Mouse (Mus musculus) midbrain, embryonic 15.5 days (tissue): ENCODE measurements around the gene Ccn2. TPM values are rescaled to one million over a fixed set of nuclear protein-coding genes. Genes with fewer than 3 reads are reported as not detected.

Experiments used
- ATAC-seq: fragments of 200-750 bp; cut with Nextera tagmentation; replicated peaks from 2 replicates; pipeline ENCODE4 v1.8.0; 2017; ENCODE audit warnings: moderate TSS enrichment
- H3K27ac ChIP-seq: fragments of 300-500 bp; sonication (generic); 2 replicates; pipeline ENCODE4 v1.5.1; 2015; ENCODE audit warnings: mild to moderate bottlenecking, inconsistent platforms
- H3K27me3 ChIP-seq: fragments of 300-500 bp; sonication (generic); replicated peaks from 2 replicates; pipeline ENCODE4 v1.6.1; 2015; ENCODE audit warnings: inconsistent platforms
- H3K36me3 ChIP-seq: fragments of 300-500 bp; sonication (generic); replicated peaks from 2 replicates; pipeline ENCODE4 v1.6.1; 2015; ENCODE audit warnings: inconsistent platforms
- H3K4me1 ChIP-seq: fragments of 300-500 bp; sonication (generic); 2 replicates; pipeline ENCODE4 v1.6.1; 2015; ENCODE audit warnings: inconsistent platforms
- H3K4me2 ChIP-seq: fragments of 300-500 bp; sonication (generic); 2 replicates; pipeline ENCODE4 v1.6.1; 2015; ENCODE audit warnings: inconsistent platforms, mild to moderate bottlenecking, moderate library complexity
- H3K4me3 ChIP-seq: fragments of 300-500 bp; sonication (generic); 2 replicates; pipeline ENCODE4 v1.5.1; 2015; ENCODE audit warnings: mild to moderate bottlenecking, inconsistent platforms
- H3K9ac ChIP-seq: fragments of 300-500 bp; sonication (generic); 2 replicates; pipeline ENCODE4 v1.6.1; 2015; ENCODE audit warnings: mild to moderate bottlenecking, inconsistent platforms
- H3K9me3 ChIP-seq: fragments of 300-500 bp; sonication (generic); 2 replicates; pipeline ENCODE4 v1.6.1; 2016; ENCODE audit warnings: inconsistent platforms
- WGBS: fragments of 180-500 bp; shearing (Covaris S2); methylation state at CpG from one replicate; pipeline ENCODE4 v1.1.7; 2015; ENCODE audit warnings: mixed read lengths; 5-methylcytosine and 5-hydroxymethylcytosine counted together
- polyA plus RNA-seq: library from polyadenylated mRNA; unstranded; fragments of >200 nt; fragmentation: Nextera tagmentation; extraction: Ambion mirVana; gene quantifications from 2 replicates; pipeline ENCODE4 v1.2.1, GENCODE M21; 2015

Ccn2 gene
- polyA plus RNA-seq, 1 experiment from 2014 or later = 3.5 TPM

- WGBS = 80% methylated on average over 5 of the region's 5 CpGs
- H3K4me1 ChIP-seq = peaks cover 6% of the 10 kb centered on the region; the same call in 1 of the 2 replicates
- H3K4me3 ChIP-seq = no peak overlapping the region
- no peak for ATAC-seq
- no peaks in the 10 kb centered on the region for H3K27me3 ChIP-seq
- no peaks in the 10 kb centered on the region for H3K9me3 ChIP-seq
- no peaks in the 10 kb centered on the region for H3K36me3 ChIP-seq
- H3K4me2 ChIP-seq = no peak overlapping the region
- no peak overlapping the region for H3K9ac ChIP-seq
- H3K27ac ChIP-seq = no peak overlapping the region
These were observed 3.5 kb upstream of the Ccn2 start for GRCm38 (mm10) chr10:24591741-24592140.

- Histone ChIP-seq H3K9me3 (no peaks in the 10 kb centered on the region), H3K27ac (no peak overlapping the region), H3K27me3 (no peaks in the 10 kb centered on the region), H3K36me3 (no peaks in the 10 kb centered on the region), H3K4me3 (no peak overlapping the region), H3K9ac (no peak overlapping the region), H3K4me1 (peaks cover 6% of the 10 kb centered on the region; the same call in 1 of the 2 replicates), H3K4me2 (no peak overlapping the region)
- 87% methylated on average over 2 of the region's 2 CpGs for WGBS
- ATAC-seq = no peak
These were observed 2.9 kb upstream of the Ccn2 start for GRCm38 (mm10) chr10:24592318-24592717.

GRCm38 (mm10) chr10:24592969-24593368 lies 2.3 kb upstream of the Ccn2 start:
- 82% methylated on average over 7 of the region's 7 CpGs for WGBS
- Histone ChIP-seq H3K27me3 (no peaks in the 10 kb centered on the region), H3K36me3 (no peaks in the 10 kb centered on the region), H3K4me1 (peaks cover 6% of the 10 kb centered on the region; the same call in 1 of the 2 replicates), H3K9me3 (no peaks in the 10 kb centered on the region), H3K27ac (no peak overlapping the region), H3K4me3 (no peak overlapping the region), H3K4me2 (no peak overlapping the region), H3K9ac (no peak overlapping the region)
- ATAC-seq = no peak

GRCm38 (mm10) chr10:24593556-24593955 lies 1.7 kb upstream of the Ccn2 start:
- no peak for ATAC-seq

GRCm38 (mm10) chr10:24596003-24596868 lies 994 bp downstream of the Ccn2 start:
- Histone ChIP-seq H3K27ac (no peak overlapping the region), H3K27me3 (no peaks in the 10 kb centered on the region), H3K9ac (peak overlapping the region; percentile 49), H3K4me1 (peaks cover 6% of the 10 kb centered on the region; the same call in 1 of the 2 replicates), H3K36me3 (no peaks in the 10 kb centered on the region), H3K4me3 (peak overlapping the region; percentile 57), H3K9me3 (no peaks in the 10 kb centered on the region), H3K4me2 (peak overlapping the region; percentile 70)
- ATAC-seq = peak; percentile 66
- WGBS = 15% methylated on average over 31 of the region's 31 CpGs

More at GRCm38 (mm10) chr10:24593556-24593955, 1.7 kb upstream of the Ccn2 start:
- Histone ChIP-seq H3K4me1 (peaks cover 6% of the 10 kb centered on the region; the same call in 1 of the 2 replicates), H3K27me3 (no peaks in the 10 kb centered on the region), H3K4me3 (no peak overlapping the region), H3K4me2 (no peak overlapping the region), H3K9ac (no peak overlapping the region), H3K27ac (no peak overlapping the region), H3K36me3 (no peaks in the 10 kb centered on the region), H3K9me3 (no peaks in the 10 kb centered on the region)
- 71% methylated on average over 4 of the region's 4 CpGs for WGBS

GRCm38 (mm10) chr10:24596869-24597339 lies 1.7 kb downstream of the Ccn2 start:
- H3K4me3 ChIP-seq = no peak overlapping the region
- H3K9me3 ChIP-seq = no peaks in the 10 kb centered on the region
- H3K27me3 ChIP-seq = no peaks in the 10 kb centered on the region
- ATAC-seq = no peak
- H3K36me3 ChIP-seq = no peaks in the 10 kb centered on the region
- peaks cover 6% of the 10 kb centered on the region; the same call in 1 of the 2 replicates for H3K4me1 ChIP-seq
- WGBS = 61% methylated on average over 7 of the region's 7 CpGs
- no peak overlapping the region for H3K27ac ChIP-seq
- H3K4me2 ChIP-seq = peak overlapping the region; percentile 70; the same call in 1 of the 2 replicates
- no peak overlapping the region for H3K9ac ChIP-seq

- Histone ChIP-seq H3K4me3 (no peak overlapping the region), H3K9ac (no peak overlapping the region), H3K4me2 (no peak overlapping the region), H3K9me3 (no peaks in the 10 kb centered on the region), H3K36me3 (no peaks in the 10 kb centered on the region), H3K27ac (no peak overlapping the region), H3K27me3 (no peaks in the 10 kb centered on the region), H3K4me1 (peaks cover 6% of the 10 kb centered on the region; the same call in 1 of the 2 replicates)
- 85% methylated on average over 4 of the region's 4 CpGs for WGBS
- no peak for ATAC-seq
These were observed 2.5 kb downstream of the Ccn2 start for GRCm38 (mm10) chr10:24597789-24598188.

GRCm38 (mm10) chr10:24598693-24599092 lies 3.5 kb downstream of the Ccn2 start:
- Histone ChIP-seq H3K27ac (no peak overlapping the region), H3K27me3 (no peaks in the 10 kb centered on the region), H3K36me3 (no peaks in the 10 kb centered on the region), H3K9ac (no peak overlapping the region), H3K9me3 (no peaks in the 10 kb centered on the region), H3K4me2 (no peak overlapping the region), H3K4me3 (no peak overlapping the region), H3K4me1 (peaks cover 6% of the 10 kb centered on the region; the same call in 1 of the 2 replicates)
- no peak for ATAC-seq
- WGBS = 80% methylated on average over 6 of the region's 6 CpGs

GRCm38 (mm10) chr10:24599802-24600201 lies 4.6 kb downstream of the Ccn2 start:
- WGBS = 85% methylated on average over 5 of the region's 5 CpGs
- Histone ChIP-seq H3K9ac (no peak overlapping the region), H3K4me1 (peaks cover 4% of the 10 kb centered on the region; the same call in 1 of the 2 replicates), H3K36me3 (no peaks in the 10 kb centered on the region), H3K9me3 (no peaks in the 10 kb centered on the region), H3K27me3 (no peaks in the 10 kb centered on the region), H3K27ac (no peak overlapping the region), H3K4me2 (no peak overlapping the region), H3K4me3 (no peak overlapping the region)
- no peak for ATAC-seq

GRCm38 (mm10) chr10:24603035-24603434 lies 7.8 kb downstream of the Ccn2 start:
- no peak for ATAC-seq
- Histone ChIP-seq H3K4me2 (no peak overlapping the region), H3K4me1 (no peaks in the 10 kb centered on the region), H3K36me3 (no peaks in the 10 kb centered on the region), H3K27ac (no peak overlapping the region), H3K9me3 (no peaks in the 10 kb centered on the region), H3K4me3 (no peak overlapping the region), H3K27me3 (no peaks in the 10 kb centered on the region), H3K9ac (no peak overlapping the region)
- 92% methylated on average over 2 of the region's 2 CpGs for WGBS

GRCm38 (mm10) chr10:24603727-24604126 lies 8.5 kb downstream of the Ccn2 start:
- H3K9me3 ChIP-seq = no peaks in the 10 kb centered on the region
- H3K4me1 ChIP-seq = no peaks in the 10 kb centered on the region
- H3K4me3 ChIP-seq = no peak overlapping the region
- no peaks in the 10 kb centered on the region for H3K36me3 ChIP-seq
- no peak for ATAC-seq
- H3K27ac ChIP-seq = no peak overlapping the region
- H3K9ac ChIP-seq = no peak overlapping the region
- no peak overlapping the region for H3K4me2 ChIP-seq
- no peaks in the 10 kb centered on the region for H3K27me3 ChIP-seq

- Histone ChIP-seq H3K9ac (no peak overlapping the region), H3K9me3 (no peaks in the 10 kb centered on the region), H3K4me1 (no peaks in the 10 kb centered on the region), H3K4me2 (no peak overlapping the region), H3K36me3 (no peaks in the 10 kb centered on the region), H3K27me3 (no peaks in the 10 kb centered on the region), H3K27ac (no peak overlapping the region), H3K4me3 (no peak overlapping the region)
- WGBS = 85% methylated on average over 3 of the region's 3 CpGs
- ATAC-seq = no peak
These were observed 13.9 kb downstream of the Ccn2 start for GRCm38 (mm10) chr10:24609146-24609545.

- Histone ChIP-seq H3K4me1 (no peaks in the 10 kb centered on the region), H3K9ac (no peak overlapping the region), H3K4me2 (no peak overlapping the region), H3K9me3 (no peaks in the 10 kb centered on the region), H3K36me3 (no peaks in the 10 kb centered on the region), H3K4me3 (no peak overlapping the region), H3K27ac (no peak overlapping the region), H3K27me3 (no peaks in the 10 kb centered on the region)
- no peak for ATAC-seq
- WGBS = 92% methylated on average over 9 of the region's 9 CpGs
These were observed 14.5 kb downstream of the Ccn2 start for GRCm38 (mm10) chr10:24609766-24610165.
